Mouse (Mus musculus) frontal cortex, postnatal 36 days (tissue): ENCODE data around the gene Hint1.
"Not testable (repeated sequence)": the region's sequence is repeated elsewhere in the genome, so short reads cannot be mapped to it uniquely, and the experiment has no call there.

Source experiments
- DNase-seq, 2 experiments: peaks; one replicate each; pipeline ENCODE4 v3.0.0; 2022; ENCODE audit warnings: low spot score in 2 of 2

The Hint1 gene

GRCm38 (mm10) chr11:54866119-54867048 is at the start of gene Hint1:
Gene Hint1, plus strand, starts transcription at chr11:54866383.
- peak; percentile 91 to 95 for DNase-seq

DNA sequence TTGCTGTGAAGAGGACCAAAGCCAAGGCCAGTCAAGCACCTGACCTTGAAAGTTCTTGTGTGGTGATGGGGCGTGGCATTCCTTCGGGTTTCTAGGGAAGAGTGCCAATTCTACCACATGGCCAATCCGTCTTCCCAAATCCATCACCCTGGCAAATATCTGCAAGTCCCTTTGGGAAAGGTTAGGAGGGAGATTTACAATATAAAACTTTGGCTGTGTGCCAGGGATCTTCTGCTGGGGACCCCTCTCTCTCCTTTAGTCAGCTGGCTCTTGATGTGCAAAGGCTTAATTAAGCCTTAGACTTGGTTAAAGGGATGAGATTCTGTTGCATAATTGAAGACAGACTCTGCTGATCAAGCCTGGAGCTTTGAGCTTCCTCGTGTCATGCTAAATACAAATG is 48.7 kb upstream of the Hint1 start:
- no peak for DNase-seq

DNA sequence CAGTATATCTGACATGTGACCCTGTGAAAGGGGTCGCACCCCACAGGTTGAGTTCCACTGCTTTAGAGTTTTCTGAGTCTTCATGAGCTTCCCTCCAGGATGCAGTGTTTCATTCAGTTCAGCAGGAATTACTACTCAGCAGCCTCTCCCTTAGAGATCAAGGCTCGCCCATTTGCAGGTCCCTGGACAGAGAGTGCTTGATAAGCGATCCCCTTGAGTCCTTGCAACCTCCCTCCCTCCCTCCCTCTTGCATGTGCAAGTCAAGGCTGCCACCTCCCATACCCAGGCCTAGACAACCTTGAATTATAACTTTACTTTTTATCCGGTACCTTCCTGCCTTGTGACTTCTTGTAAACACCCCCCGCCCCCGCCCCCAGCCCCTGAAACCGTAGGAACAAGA is 46.7 kb upstream of the Hint1 start:
- no peak for DNase-seq

GRCm38 (mm10) chr11:54823467-54823866 is 42.7 kb upstream of the Hint1 start:
- peak; percentile 43 to 69 for DNase-seq

GRCm38 (mm10) chr11:54825774-54826173 is 40.4 kb upstream of the Hint1 start:
- DNase-seq = no peak

DNA sequence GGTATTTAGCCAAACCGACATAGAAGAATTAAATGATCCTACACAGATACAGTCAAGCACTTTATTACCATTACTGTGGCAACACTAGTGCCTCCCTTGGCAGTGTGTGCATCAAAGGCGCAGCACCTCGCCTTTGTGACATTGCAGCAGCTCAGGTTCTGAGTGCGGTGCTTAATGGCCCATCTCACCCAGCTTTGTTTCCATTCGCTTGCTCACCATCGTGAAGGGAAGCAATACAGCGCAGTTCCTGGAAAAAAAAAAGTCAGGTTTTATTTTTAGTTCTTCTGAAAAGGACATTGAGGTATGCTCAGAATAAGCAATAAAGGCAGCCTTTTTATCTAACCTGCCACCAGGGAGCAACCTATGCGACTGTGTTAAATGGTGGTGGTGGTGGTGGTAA is 39.4 kb upstream of the Hint1 start:
- no peak for DNase-seq

DNA sequence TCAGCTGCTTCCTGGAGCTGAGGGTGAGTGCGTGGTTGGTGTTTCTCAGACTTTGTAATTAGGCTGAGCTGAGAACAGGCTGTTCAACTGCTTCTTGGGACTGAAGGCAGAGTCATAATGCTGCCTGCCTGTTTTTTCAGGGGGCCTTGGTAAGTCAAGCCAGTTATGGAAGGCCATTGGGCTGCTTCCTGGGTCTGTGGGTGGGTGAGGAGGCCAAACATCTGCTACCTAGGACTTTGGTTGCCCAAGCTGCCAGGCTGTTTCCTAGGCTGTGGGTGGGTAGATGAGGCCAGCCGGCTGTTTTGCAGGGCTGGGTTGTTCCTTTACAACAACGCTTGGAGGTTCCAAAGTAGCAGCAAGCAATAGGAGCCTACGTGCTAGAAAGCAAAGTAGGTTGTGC is 32.4 kb upstream of the Hint1 start:
- peak; percentile 85 to 88 for DNase-seq

- no peak for DNase-seq
Measured at GRCm38 (mm10) chr11:54834596-54834995, 31.6 kb upstream of the Hint1 start.

GRCm38 (mm10) chr11:54836106-54836505 is 30.1 kb upstream of the Hint1 start:
- DNase-seq = no peak

DNA sequence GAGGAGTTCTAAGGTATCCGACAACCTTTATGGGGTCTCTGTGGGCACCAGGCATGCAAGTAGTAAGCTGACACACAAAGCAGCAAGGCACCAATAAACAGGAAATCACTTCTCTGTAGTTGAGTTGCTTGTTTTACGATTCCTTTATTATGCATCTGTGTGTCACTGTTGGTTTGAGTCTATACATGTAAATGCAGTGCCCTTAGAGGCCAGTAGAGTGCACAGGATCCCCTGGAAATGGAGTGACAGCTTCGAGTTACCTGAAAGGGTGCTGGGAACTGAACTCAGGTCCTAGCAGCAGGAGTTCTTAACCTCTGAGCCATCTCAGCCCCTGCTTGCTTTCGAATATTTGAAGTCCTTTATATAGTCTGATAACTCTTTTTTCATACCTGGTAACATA is 26.5 kb upstream of the Hint1 start:
- DNase-seq = no peak

- DNase-seq = no peak
Measured at GRCm38 (mm10) chr11:54840891-54841290, 25.3 kb upstream of the Hint1 start.

DNA sequence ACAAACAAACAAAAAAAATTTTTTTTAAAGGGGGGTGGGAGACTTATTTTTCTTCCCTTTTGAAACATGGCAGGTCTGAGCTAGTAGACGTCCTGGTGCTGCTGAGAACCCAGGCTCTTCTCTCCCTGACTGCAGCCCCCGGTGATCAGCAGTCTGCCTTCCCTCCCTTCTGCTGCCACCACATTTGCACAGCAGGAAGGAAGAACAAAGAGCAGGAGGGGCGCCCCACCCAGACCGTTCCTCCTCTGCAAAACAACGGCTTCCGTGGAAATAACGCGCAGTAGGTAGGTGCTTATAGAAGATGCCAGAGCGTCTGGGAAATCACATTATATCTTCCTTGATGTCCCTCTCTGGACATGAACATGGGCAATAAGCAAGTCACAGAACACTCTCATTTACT is 21.8 kb upstream of the Hint1 start:
- no peak for DNase-seq

- DNase-seq = no peak
Measured at GRCm38 (mm10) chr11:54844959-54845358, 21.2 kb upstream of the Hint1 start.

GRCm38 (mm10) chr11:54845470-54846442 is 20.4 kb upstream of the Hint1 start:
- DNase-seq = peak in 1 of 2 experiments; percentile 58

DNA sequence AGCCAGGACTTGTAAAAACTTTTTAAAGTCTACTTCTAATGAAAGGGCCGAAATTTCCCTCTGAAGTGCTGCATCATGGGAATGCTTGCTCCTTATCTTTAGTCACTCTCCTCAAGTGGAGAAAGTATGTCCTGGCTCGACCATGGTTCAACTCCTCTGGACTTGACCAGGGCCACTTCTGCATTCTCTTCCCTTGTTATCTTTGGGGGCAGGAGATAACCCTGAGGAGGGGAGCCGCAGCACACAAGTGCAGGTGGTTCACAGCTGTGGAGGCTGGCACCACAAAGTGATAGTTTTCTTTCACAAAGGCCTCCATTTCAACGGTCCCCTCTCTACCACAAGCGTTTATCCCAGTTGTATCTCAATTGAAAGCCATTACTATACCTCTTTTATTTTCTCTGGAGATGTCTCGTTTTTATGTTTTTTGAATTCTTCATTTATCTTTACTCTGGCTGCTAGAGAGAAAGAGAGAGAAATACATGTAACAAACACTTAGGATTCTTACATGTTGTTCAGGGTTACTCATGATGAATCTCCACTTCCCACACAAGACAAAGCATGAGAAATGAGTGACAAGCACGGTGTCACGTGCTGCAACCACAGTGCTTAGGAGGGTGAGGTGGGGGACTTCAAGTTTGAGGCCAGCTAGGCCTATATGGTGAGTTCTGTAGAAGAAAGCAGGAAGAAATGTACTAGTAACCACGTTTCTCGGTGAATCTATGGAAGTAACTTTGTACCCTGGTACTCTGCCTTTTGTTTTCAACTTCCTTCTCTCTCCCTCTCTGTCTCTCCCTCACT is 16.0 kb upstream of the Hint1 start:
- no peak for DNase-seq

GRCm38 (mm10) chr11:54851656-54852055 is 14.5 kb upstream of the Hint1 start:
- no peak for DNase-seq

GRCm38 (mm10) chr11:54858880-54859279 is 7.3 kb upstream of the Hint1 start:
- DNase-seq = not testable (repeated sequence)

- no peak for DNase-seq
Measured at GRCm38 (mm10) chr11:54859322-54860165, 6.6 kb upstream of the Hint1 start.

- DNase-seq = peak; percentile 96 to 98
Measured at GRCm38 (mm10) chr11:54860256-54861038, 5.7 kb upstream of the Hint1 start, which contains the start of gene Lyrm7. Gene Lyrm7, minus strand, starts transcription at chr11:54860916.
